Comparison of ENCODE assay signal across 8 mouse cellular contexts in the genomic region with DNA sequence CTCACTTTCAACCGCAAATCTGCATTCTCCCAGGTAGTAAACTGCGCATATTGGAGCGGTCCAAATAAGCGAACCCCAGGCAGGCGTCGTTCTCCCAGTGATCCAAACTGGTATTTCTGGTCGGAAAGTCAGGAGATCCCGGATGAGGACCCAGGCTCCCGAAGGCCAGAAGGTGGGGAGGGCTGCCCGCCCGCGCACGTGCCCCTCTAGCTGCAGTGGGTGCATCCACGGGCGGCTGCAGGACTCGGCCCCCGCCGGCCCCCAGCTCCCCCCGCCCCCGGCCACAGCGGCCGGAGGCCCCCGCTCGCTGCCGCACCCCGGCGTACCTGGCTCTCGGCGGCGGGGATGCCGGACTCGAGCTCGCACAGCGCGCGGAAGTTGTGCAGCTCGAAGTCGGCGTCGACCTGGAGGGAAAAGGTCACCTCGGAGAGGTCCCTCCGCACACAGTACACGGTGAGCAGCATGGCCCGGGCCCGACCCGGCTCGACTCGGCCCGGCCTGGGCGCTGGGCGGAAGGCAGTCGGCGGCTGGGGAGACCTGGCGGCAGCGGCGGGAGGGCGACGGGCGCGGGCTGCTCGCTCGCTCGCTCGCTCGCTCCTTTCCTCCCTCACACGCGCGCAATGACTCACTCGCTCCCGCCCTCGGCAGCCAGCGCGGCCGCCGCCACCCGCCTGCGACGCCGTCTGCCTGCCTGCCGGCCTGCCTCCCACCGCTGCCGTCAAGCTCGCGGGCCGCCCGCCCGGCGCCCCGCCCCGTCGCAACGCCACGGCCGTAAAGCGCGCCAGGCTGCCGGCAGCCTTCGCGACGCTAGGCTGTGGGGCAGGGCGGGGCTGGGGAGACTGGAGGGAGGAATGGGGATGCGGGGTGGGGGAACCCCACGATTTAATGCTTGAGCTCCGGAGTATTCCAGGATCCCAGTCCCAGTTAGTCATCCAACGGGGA. TPM values are rescaled to one million over a fixed set of nuclear protein-coding genes. Genes with fewer than 3 reads are reported as not detected.
A peak's percentile ranks its signal among the peaks of the same experiment; 100 is the strongest.
DNase-seq lines count a peak whose midpoint lies in the region; ATAC-seq and TF ChIP-seq lines count a peak whose summit lies in the region.

Ddi2 (minus strand) TSS at position 689 of the 942 bp plus-strand sequence.

- peak; percentile 94 for ATAC-seq in forebrain, embryonic 13.5 days
- ATAC-seq in neural tube, embryonic 15.5 days (ENCODE audit: low FRiP score), result peak; percentile 89

- peak within 1 kb of the TSS; percentile 96 for H3K4me2 ChIP-seq in forebrain, embryonic 13.5 days
- H3K4me2 ChIP-seq in neural tube, embryonic 15.5 days, result peak within 1 kb of the TSS; percentile 82

- peaks cover 4% of the 10 kb centered on the region; the same call in 1 of the 2 replicates for H3K27me3 ChIP-seq in E14TG2a.4 (ENCODE audit: insufficient read depth, low read length)
- 0 out of 2 replicates have a peak, but pooled peaks cover 3% of the 10 kb centered on the region for H3K27me3 ChIP-seq in forebrain, embryonic 13.5 days
- H3K27me3 ChIP-seq in neural tube, embryonic 15.5 days (replicated peaks), result no peaks in the 10 kb centered on the region

- H3K36me3 ChIP-seq in E14TG2a.4 (ENCODE audit: insufficient read depth, low read length), result peaks cover 30% of the 10 kb centered on the region
- peaks cover 8% of the 10 kb centered on the region for H3K36me3 ChIP-seq in forebrain, embryonic 13.5 days (ENCODE audit: poor library complexity, severe bottlenecking)
- peaks cover 10% of the 10 kb centered on the region; the same call in 1 of the 2 replicates for H3K36me3 ChIP-seq in neural tube, embryonic 15.5 days

- no peaks in the 10 kb centered on the region for H3K9me3 ChIP-seq in E14TG2a.4 (ENCODE audit: low read length)
- H3K9me3 ChIP-seq in forebrain, embryonic 13.5 days (replicated peaks), result no peaks in the 10 kb centered on the region
- no peaks in the 10 kb centered on the region for H3K9me3 ChIP-seq in neural tube, embryonic 15.5 days (replicated peaks)

- under 1% methylated on average over 76 of the region's 105 CpGs for WGBS in forebrain, embryonic 13.5 days
- under 1% methylated on average over 103 of the region's 105 CpGs for WGBS in neural tube, embryonic 15.5 days

- no peak for TF ChIP-seq CTCF in E14TG2a.4 (conservative IDR thresholded peaks at IDR 0.05; ENCODE audit: low read length)

- H3K4me1 ChIP-seq in E14TG2a.4 (replicated peaks; ENCODE audit: low read depth, low read length), result peaks cover 60% of the 10 kb centered on the region
- H3K4me1 ChIP-seq in forebrain, embryonic 13.5 days, result peaks cover 31% of the 10 kb centered on the region
- H3K4me1 ChIP-seq in neural tube, embryonic 15.5 days, result peaks cover 27% of the 10 kb centered on the region

- H3K4me3 ChIP-seq in E14TG2a.4 (replicated peaks; ENCODE audit: low read length), result peak within 1 kb of the TSS; percentile 94
- H3K4me3 ChIP-seq in forebrain, embryonic 13.5 days, result peak within 1 kb of the TSS; percentile 98
- peak within 1 kb of the TSS; percentile 100 for H3K4me3 ChIP-seq in neural tube, embryonic 15.5 days (replicated peaks)

- DNase-seq in c-Kit-positive CD71-positive TER-119-positive erythroid progenitor cells, embryonic 14.5 days (ENCODE audit: low spot score), result peak; percentile 83
- peak; percentile 93 to 95 for DNase-seq in heart, postnatal 10 days
- peak; percentile 90 for DNase-seq in layer of hippocampus, adult 11-12 months (ENCODE audit: low spot score)
- peak; percentile 89 to 93 for DNase-seq in lung, adult 18-20 months
- peak; percentile 89 for DNase-seq in testis, postnatal 14 days (ENCODE audit: low spot score)

- H3K9ac ChIP-seq in forebrain, embryonic 13.5 days, result peak within 1 kb of the TSS; percentile 98
- peak within 1 kb of the TSS; percentile 99 for H3K9ac ChIP-seq in neural tube, embryonic 15.5 days (replicated peaks)

- intact Hi-C loops in heart, postnatal 10 days (cut with DNase I), result no loop called here

- peak within 1 kb of the TSS; percentile 91 for H3K27ac ChIP-seq in forebrain, embryonic 13.5 days
- peak within 1 kb of the TSS; percentile 93 for H3K27ac ChIP-seq in neural tube, embryonic 15.5 days (replicated peaks)

RNA-seq across cellular contexts. Expression of gene Ddi2, which starts in this region (rescaled TPM):
- polyA plus RNA-seq in forebrain, embryonic 13.5 days (2015; fragmentation: Nextera tagmentation; extraction: Ambion mirVana), result 14.7 TPM in 2 replicates
- 10 to 100 TPM; 38.5 to 41.1 TPM for total RNA-seq in heart, postnatal 10 days (2021)
- 11.9 and 14.9 TPM in 2 replicates for polyA plus RNA-seq in neural tube, embryonic 15.5 days (2015; fragmentation: Nextera tagmentation; extraction: Ambion mirVana)

Comparison
In these comparisons a context has a peak if more than half of its experiments do, and no peak if none do; other contexts are left out.
1. Peak in every context shown above with its lines: DNase-seq, ATAC-seq, H3K4me3 ChIP-seq and H3K27ac ChIP-seq.